Mouse (Mus musculus) neural tube, embryonic 11.5 days (tissue): ENCODE data around the gene Ntng1. TPM values are rescaled to one million over a fixed set of nuclear protein-coding genes. Genes with fewer than 3 reads are reported as not detected.
A peak's percentile ranks its signal among the peaks of the same experiment; 100 is the strongest.
"Not testable (repeated sequence)": the region's sequence is repeated elsewhere in the genome, so short reads cannot be mapped to it uniquely, and the experiment has no call there.

ENCODE experiments used
- ATAC-seq: fragments of 200-750 bp; cut with Nextera tagmentation; 2 replicates; pipeline ENCODE4 v1.8.0; 2017; ENCODE audit warnings: moderate number of reproducible peaks, mild to moderate bottlenecking, moderate TSS enrichment, moderate library complexity; ENCODE audit not compliant: insufficient read depth, low FRiP score, low TSS enrichment
- DNase-seq: peaks from one replicate; pipeline ENCODE4 v3.0.0-alpha.2; 2015; ENCODE audit warnings: low spot score
- H3K27ac ChIP-seq: fragments of 300-500 bp; sonication (generic); 2 replicates; pipeline ENCODE4 v1.5.1; 2014; ENCODE audit warnings: low read depth, mild to moderate bottlenecking, low read length
- H3K27me3 ChIP-seq: fragments of 300-500 bp; sonication (generic); 2 replicates; pipeline ENCODE4 v1.6.1; 2014; ENCODE audit warnings: mild to moderate bottlenecking, low read length, mixed read lengths; ENCODE audit not compliant: control insufficient read depth, insufficient read depth
- H3K36me3 ChIP-seq: fragments of 300-500 bp; sonication (generic); 2 replicates; pipeline ENCODE4 v1.6.1; 2014; ENCODE audit warnings: mild to moderate bottlenecking, low read length, moderate library complexity, mixed read lengths; ENCODE audit not compliant: control insufficient read depth, insufficient read depth
- H3K4me1 ChIP-seq: fragments of 300-500 bp; sonication (generic); 2 replicates; pipeline ENCODE4 v1.6.1; 2014; ENCODE audit warnings: low read length, mixed read lengths; ENCODE audit not compliant: control insufficient read depth, insufficient read depth
- H3K4me2 ChIP-seq: fragments of 300-500 bp; sonication (generic); 2 replicates; pipeline ENCODE4 v1.6.1; 2014; ENCODE audit warnings: low read depth, mild to moderate bottlenecking, moderate library complexity
- H3K4me3 ChIP-seq: fragments of 300-500 bp; sonication (generic); 2 replicates; pipeline ENCODE4 v1.5.1; 2014; ENCODE audit warnings: low read depth, low read length
- H3K9ac ChIP-seq: fragments of 300-500 bp; sonication (generic); 2 replicates; pipeline ENCODE4 v1.6.1; 2014; ENCODE audit warnings: mild to moderate bottlenecking, low read length
- H3K9me3 ChIP-seq: fragments of 300-500 bp; sonication (generic); 2 replicates; pipeline ENCODE4 v1.6.1; 2016; ENCODE audit warnings: low read length; ENCODE audit not compliant: control insufficient read depth
- WGBS: fragments of 180-500 bp; shearing (Covaris S2); extraction: QIAGEN DNeasy Blood & Tissue Kit; methylation state at CpG from one replicate; pipeline ENCODE4 v1.1.7; 2014; 5-methylcytosine and 5-hydroxymethylcytosine counted together
- polyA plus RNA-seq: library from polyadenylated mRNA; unstranded; fragments of >200 nt; fragmentation: Nextera tagmentation; extraction: Ambion mirVana; gene quantifications from 2 replicates; pipeline ENCODE4 v1.2.1, GENCODE M21; 2014

The Ntng1 gene
- polyA plus RNA-seq, 1 experiment from 2014 or later = 6.9 TPM

DNA sequence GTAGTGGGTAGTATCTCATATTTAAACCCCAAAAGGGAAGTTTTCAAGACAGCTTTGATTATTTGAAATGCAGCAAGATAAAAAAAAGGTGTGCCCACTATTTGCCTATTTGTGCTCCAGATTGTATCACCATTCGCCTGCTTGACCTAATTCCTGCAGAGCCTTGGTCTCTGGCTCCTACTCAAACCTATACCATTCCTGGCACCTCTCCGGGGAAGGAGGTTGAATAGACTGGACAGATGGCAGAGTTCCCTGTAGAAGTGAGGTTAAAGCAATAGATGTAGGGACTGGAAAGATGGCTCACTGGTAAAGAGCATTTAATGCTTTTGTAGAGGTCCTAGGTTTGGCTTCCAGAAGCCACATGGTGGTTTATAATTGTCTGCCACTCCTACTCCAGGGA is 378.2 kb downstream of the Ntng1 start:
- no peak for DNase-seq
- no peak overlapping the region for H3K9ac ChIP-seq
- H3K27ac ChIP-seq = no peak overlapping the region
- H3K36me3 ChIP-seq = no peaks in the 10 kb centered on the region
- no peak overlapping the region for H3K4me3 ChIP-seq
- no peaks in the 10 kb centered on the region for H3K9me3 ChIP-seq
- H3K4me1 ChIP-seq = no peaks in the 10 kb centered on the region
- 81% methylated on average over 2 of the region's 2 CpGs for WGBS
- no peak overlapping the region for H3K4me2 ChIP-seq
- no peaks in the 10 kb centered on the region for H3K27me3 ChIP-seq
- no peak for ATAC-seq

DNA sequence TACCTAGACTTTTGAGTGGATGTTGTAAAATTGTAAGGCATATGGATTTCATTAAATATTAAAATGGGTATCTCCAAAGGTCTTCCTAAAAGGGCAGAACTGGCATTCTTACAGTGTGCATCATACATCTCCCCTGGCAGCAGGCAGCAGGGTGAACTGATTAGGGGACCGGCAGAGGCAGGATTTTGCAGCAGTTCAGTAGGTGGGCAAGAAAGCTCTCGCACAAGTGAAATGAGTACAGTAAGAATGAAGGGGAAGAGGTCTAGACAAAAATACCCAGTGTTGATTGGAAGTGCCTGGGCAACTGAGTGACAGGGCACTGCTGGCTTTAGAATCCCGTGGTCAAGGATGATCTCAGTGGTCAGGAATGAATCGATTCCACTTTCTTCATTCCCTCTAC is 378.7 kb downstream of the Ntng1 start:
- Histone ChIP-seq H3K9me3 (no peaks in the 10 kb centered on the region), H3K4me3 (no peak overlapping the region), H3K36me3 (no peaks in the 10 kb centered on the region), H3K27ac (no peak overlapping the region), H3K4me1 (no peaks in the 10 kb centered on the region), H3K9ac (no peak overlapping the region), H3K27me3 (no peaks in the 10 kb centered on the region), H3K4me2 (no peak overlapping the region)
- 84% methylated on average over 4 of the region's 4 CpGs for WGBS
- no peak for ATAC-seq
- no peak for DNase-seq

DNA sequence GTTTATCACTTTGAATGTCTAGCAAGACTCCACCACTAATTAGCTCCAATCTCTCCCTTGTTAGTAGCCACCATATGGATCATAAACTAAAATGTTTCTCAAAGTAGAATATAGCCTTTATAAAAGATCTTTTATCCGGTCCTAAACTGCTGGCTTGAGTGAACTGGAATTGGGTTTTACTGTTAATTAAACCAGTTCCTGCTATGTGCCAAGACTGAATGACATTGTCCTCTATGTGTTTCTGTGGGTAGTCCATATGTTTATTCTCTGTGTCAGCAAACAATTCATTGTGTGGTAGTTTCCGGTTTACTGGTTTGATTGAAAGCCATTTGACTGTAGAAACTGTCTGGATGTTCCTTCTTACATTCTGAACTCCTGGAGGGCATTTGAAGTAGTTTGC is 387.4 kb downstream of the Ntng1 start:
- H3K27me3 ChIP-seq = no peaks in the 10 kb centered on the region
- no peaks in the 10 kb centered on the region for H3K4me1 ChIP-seq
- no peak overlapping the region for H3K4me2 ChIP-seq
- H3K27ac ChIP-seq = no peak overlapping the region
- no peak overlapping the region for H3K4me3 ChIP-seq
- no peaks in the 10 kb centered on the region for H3K36me3 ChIP-seq
- no peak for ATAC-seq
- WGBS = 89% methylated on average over 2 of the region's 2 CpGs
- no peak for DNase-seq
- H3K9me3 ChIP-seq = no peaks in the 10 kb centered on the region
- no peak overlapping the region for H3K9ac ChIP-seq

DNA sequence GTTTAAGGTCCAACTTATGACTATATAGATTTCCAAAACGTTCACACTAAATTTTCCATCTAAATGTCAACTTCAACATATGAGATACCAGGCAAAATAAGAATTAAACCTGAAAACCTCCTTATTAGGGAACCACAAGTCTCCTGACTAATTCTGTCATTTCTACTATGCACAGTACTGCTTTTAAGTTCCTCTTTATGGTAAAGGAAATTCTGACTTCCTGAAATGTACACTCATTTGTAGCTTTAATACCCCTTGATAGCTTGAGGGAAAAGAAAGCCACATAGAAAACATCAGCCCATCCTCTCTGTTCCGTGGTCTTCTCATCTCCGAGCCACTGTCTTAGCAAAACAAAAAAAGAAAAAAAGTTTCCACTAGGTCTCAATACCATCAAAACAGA is 396.2 kb downstream of the Ntng1 start:
- H3K27ac ChIP-seq, H3K4me2 ChIP-seq, ATAC-seq, H3K36me3 ChIP-seq, H3K9me3 ChIP-seq, H3K4me3 ChIP-seq, H3K9ac ChIP-seq, H3K4me1 ChIP-seq, DNase-seq, H3K27me3 ChIP-seq: not testable (repeated sequence)
- WGBS = 76% methylated on average over 3 of the region's 3 CpGs

DNA sequence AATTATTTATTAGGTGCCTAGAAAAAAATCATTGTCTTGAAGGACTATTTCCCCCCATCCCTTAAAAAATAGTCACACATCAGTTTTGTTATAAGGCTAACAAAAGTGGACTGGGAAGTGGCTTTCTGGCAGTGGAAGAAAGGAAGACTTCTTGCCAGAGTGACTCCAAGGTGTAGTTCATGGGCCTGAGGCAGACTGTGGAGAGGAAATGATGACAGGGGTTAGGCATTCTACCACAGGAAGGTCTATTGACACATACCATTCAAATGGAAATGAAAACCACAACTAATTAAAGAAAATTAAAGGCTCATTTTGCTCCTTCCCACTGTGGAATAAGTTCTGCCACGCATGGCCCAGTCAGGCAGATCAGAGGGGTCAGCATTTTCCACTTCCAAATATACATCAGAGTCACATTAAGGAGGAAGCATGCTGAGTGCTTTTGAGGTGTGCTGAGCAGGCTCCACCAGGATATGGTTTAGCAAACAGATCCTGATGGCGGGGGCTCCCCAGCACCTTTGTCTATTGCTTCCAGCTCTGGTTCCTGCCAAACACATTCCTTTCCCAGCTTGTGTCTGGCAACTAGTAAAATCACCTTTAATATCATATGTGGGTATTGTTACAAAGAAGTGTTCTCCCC is 403.2 kb downstream of the Ntng1 start:
- ATAC-seq (no peak), DNase-seq (peak; percentile 10)
- Histone ChIP-seq H3K4me1 (no peaks in the 10 kb centered on the region), H3K4me3 (no peak overlapping the region), H3K9me3 (no peaks in the 10 kb centered on the region), H3K27ac (no peak overlapping the region), H3K9ac (no peak overlapping the region), H3K27me3 (no peaks in the 10 kb centered on the region), H3K36me3 (no peaks in the 10 kb centered on the region), H3K4me2 (no peak overlapping the region)
- 38% methylated on average over 2 of the region's 2 CpGs for WGBS

DNA sequence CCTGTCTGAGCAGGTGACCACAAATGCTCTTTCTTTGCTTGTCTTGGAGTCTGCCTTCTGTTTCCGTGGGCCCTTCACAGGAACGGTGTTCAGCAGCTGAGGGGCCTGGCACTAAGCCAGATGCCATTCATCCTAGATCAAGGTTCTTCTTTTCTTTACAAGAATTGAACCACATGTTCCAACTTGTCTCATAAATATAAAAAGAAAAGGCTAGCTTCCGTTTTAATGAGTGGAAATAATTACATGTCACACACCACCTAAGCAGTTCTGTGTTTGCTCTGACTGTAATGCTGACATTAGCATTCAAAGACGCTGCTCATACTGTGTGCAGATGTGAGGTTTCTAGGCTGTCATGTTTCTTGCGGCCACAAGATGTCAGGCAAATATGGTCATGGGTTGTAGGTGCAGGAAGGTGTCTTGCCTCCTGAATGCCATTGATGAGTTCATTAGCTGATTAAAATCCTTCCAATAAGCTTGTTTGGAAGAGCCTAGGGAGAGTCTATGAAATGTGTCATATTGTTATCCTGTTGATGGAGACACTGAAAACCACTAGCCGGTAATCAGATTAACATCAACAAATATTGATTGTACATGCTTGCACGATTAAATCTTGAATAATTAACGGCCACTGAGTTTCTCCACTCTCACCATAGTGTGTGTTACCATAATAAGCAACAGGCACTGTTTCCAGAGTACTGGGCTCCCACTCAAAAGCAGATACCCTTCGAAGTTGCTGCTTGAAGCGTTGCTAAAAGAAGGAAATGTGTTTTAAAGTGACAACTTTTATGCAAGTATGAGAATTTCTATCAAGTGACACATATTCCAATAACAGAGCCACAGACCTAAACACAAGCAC is 411.3 kb downstream of the Ntng1 start:
- H3K27ac ChIP-seq = no peak overlapping the region
- DNase-seq = peak; percentile 38
- 56% methylated on average over 10 of the region's 10 CpGs for WGBS

DNA sequence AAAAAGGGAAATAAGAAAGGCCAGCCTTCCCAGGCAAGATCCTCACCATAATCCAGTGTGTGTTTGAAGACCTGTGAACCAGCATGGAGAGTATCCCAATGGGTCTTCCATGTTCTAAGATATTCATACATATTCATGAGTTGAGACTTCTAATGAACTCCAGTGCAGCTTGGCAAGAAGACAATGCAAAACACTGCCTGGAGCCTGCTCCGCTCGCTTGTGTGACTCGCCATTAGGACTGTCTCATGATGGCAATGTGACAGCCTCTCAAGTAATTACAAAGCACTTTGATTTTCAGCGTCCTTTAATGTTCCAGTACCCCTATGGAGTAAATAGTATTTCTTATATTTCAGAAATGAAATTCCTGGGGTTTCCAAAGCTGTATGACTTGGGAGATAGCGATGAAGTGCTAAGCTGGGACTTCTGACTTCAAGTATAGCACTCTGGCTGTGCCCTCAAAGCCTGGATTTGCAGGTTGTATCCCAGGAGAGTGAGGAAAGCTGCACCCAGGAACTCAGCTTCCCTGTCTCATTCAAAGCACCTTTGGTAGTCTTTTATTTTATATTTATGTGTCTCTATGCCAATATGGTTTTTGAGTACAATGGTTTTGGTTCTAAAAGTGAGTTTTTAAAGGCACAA is 412.1 kb downstream of the Ntng1 start:
- no peak overlapping the region for H3K27ac ChIP-seq
- H3K4me2 ChIP-seq = no peak overlapping the region
- ATAC-seq (peak; percentile 65; the same call in 1 of the 2 replicates), DNase-seq (no peak)
- H3K4me1 ChIP-seq = no peaks in the 10 kb centered on the region
- H3K4me3 ChIP-seq = no peak overlapping the region
- H3K36me3 ChIP-seq = no peaks in the 10 kb centered on the region
- no peaks in the 10 kb centered on the region for H3K9me3 ChIP-seq
- WGBS = 69% methylated on average over 5 of the region's 5 CpGs
- no peaks in the 10 kb centered on the region for H3K27me3 ChIP-seq
- no peak overlapping the region for H3K9ac ChIP-seq

More for the DNA sequence above, 411.3 kb downstream of the Ntng1 start:
- Histone ChIP-seq H3K36me3 (no peaks in the 10 kb centered on the region), H3K27me3 (no peaks in the 10 kb centered on the region), H3K4me3 (no peak overlapping the region), H3K4me1 (no peaks in the 10 kb centered on the region), H3K4me2 (no peak overlapping the region), H3K9me3 (no peaks in the 10 kb centered on the region), H3K9ac (no peak overlapping the region)
- peak; percentile 90 for ATAC-seq
